Mouse (Mus musculus) heart, postnatal 4 days (tissue): ENCODE data around the gene Kcnma1. TPM values are rescaled to one million over a fixed set of nuclear protein-coding genes. Genes with fewer than 3 reads are reported as not detected.
A peak's percentile ranks its signal among the peaks of the same experiment; 100 is the strongest.

Experiments used
- DNase-seq: peaks from one replicate; pipeline ENCODE4 v3.0.0; 2021
- total RNA-seq, 2 experiments: library from RNA; stranded (reverse); gene quantifications; 2 replicates each; pipeline ENCODE4 v1.2.3; 2021

The Kcnma1 gene
- total RNA-seq, 2 experiments from 2014 or later, result 0.43 to 0.48 TPM

- DNase-seq, result no peak
Observed at GRCm38 (mm10) chr14:23244446-23244845, 769.8 kb downstream of the Kcnma1 start.

- DNase-seq, result peak; percentile 18
Observed at GRCm38 (mm10) chr14:23243857-23244256, 770.4 kb downstream of the Kcnma1 start.

Other genes starting within 250 kb of the Kcnma1 start
- 10 to 100 TPM; 24.5 to 26.6 TPM for gene Dlg5, start 231.4 kb upstream of the Kcnma1 start, total RNA-seq